Mouse (Mus musculus) limb, embryonic 11.5 days (tissue): Measurements from ENCODE around the gene Adad2. TPM values are rescaled to one million over a fixed set of nuclear protein-coding genes. Genes with fewer than 3 reads are reported as not detected.

ENCODE experiments used
- ATAC-seq: fragments of 200-750 bp; cut with Nextera tagmentation; 2 replicates; pipeline ENCODE4 v1.8.0; 2017; ENCODE audit warnings: low read depth; ENCODE audit not compliant: insufficient number of reproducible peaks, low FRiP score, low TSS enrichment
- DNase-seq: peaks from one replicate; pipeline ENCODE4 v3.0.0-alpha.2; 2015; ENCODE audit warnings: low spot score
- H3K27ac ChIP-seq: fragments of 300-500 bp; sonication (generic); replicated peaks from 2 replicates; pipeline ENCODE4 v1.5.1; 2014; ENCODE audit warnings: low read depth, mild to moderate bottlenecking, low read length
- H3K27me3 ChIP-seq: fragments of 300-500 bp; sonication (generic); 2 replicates; pipeline ENCODE4 v1.6.1; 2014; ENCODE audit warnings: mild to moderate bottlenecking, low read length, mixed read lengths; ENCODE audit not compliant: control insufficient read depth, insufficient read depth
- H3K36me3 ChIP-seq: fragments of 300-500 bp; sonication (generic); 2 replicates; pipeline ENCODE4 v1.6.1; 2014; ENCODE audit warnings: mild to moderate bottlenecking, low read length, moderate library complexity, mixed read lengths; ENCODE audit not compliant: control insufficient read depth, insufficient read depth
- H3K4me1 ChIP-seq: fragments of 300-500 bp; sonication (generic); 2 replicates; pipeline ENCODE4 v1.6.1; 2014; ENCODE audit warnings: low read length, mixed read lengths; ENCODE audit not compliant: control insufficient read depth, insufficient read depth
- H3K4me2 ChIP-seq: fragments of 300-500 bp; sonication (generic); 2 replicates; pipeline ENCODE4 v1.6.1; 2014; ENCODE audit warnings: low read depth, mild to moderate bottlenecking, moderate library complexity; ENCODE audit not compliant: severe bottlenecking
- H3K4me3 ChIP-seq: fragments of 300-500 bp; sonication (generic); 2 replicates; pipeline ENCODE4 v1.5.1; 2014; ENCODE audit warnings: low read depth, low read length
- H3K9ac ChIP-seq: fragments of 300-500 bp; sonication (generic); 2 replicates; pipeline ENCODE4 v1.6.1; 2014; ENCODE audit warnings: mild to moderate bottlenecking, low read length
- H3K9me3 ChIP-seq: fragments of 300-500 bp; sonication (generic); 2 replicates; pipeline ENCODE4 v1.6.1; 2016; ENCODE audit warnings: low read length; ENCODE audit not compliant: control insufficient read depth
- whole genome bisulfite sequencing: fragments of 180-500 bp; shearing (Covaris S2); extraction: QIAGEN DNeasy Blood & Tissue Kit; methylation state at CpG from one replicate; pipeline ENCODE4 v1.1.7; 2014; 5-methylcytosine and 5-hydroxymethylcytosine counted together
- polyA plus RNA-seq: library from polyadenylated mRNA; unstranded; fragments of >200 nt; fragmentation: Nextera tagmentation; extraction: Ambion mirVana; gene quantifications from 2 replicates; pipeline ENCODE4 v1.2.1, GENCODE M21; 2014

The Adad2 gene
- 0.09 and 0.18 TPM in 2 replicates for polyA plus RNA-seq

- Histone ChIP-seq H3K27ac (no peak within 1 kb of the TSS), H3K4me1 (no peaks in the 10 kb centered on the region), H3K36me3 (no peaks in the 10 kb centered on the region), H3K4me2 (no peak within 1 kb of the TSS), H3K9ac (no peak within 1 kb of the TSS), H3K27me3 (no peaks in the 10 kb centered on the region), H3K9me3 (no peaks in the 10 kb centered on the region; the same call in 1 of the 2 replicates), H3K4me3 (no peak within 1 kb of the TSS)
- DNase-seq (no peak), ATAC-seq (no peak)
- WGBS = 78% methylated on average over 26 of the region's 26 CpGs
Measured at GRCm38 (mm10) chr8:119612471-119612870, at the start of gene Adad2. Gene Adad2 (plus strand): TSS chr8:119612747.

DNA sequence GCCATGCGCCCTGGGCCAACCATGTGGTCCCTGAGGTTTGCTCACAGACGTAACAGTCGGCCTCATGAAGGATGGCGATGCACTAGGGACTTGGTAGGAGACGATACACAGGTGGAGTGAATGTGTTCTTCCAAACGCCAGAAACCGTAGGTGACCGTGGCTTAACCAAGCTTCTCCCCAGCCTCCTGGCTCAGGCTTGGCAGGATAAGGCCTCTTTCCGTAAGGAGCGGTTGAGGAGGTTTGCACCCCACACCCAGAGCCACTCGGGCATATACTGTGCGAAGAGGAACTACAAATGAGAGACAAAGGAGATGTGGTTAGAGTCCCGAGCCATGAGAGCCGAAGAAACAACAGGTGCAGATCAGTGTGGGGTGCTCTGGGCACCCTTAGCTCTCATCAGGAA, 48.7 kb upstream of the Adad2 start:
- 96% methylated on average over 14 of the region's 14 CpGs for WGBS
- Histone ChIP-seq H3K27me3 (no peaks in the 10 kb centered on the region), H3K4me1 (no peaks in the 10 kb centered on the region), H3K9me3 (no peaks in the 10 kb centered on the region), H3K9ac (no peak overlapping the region), H3K27ac (no peak overlapping the region), H3K4me3 (no peak overlapping the region), H3K4me2 (no peak overlapping the region), H3K36me3 (no peaks in the 10 kb centered on the region; the same call in 1 of the 2 replicates)
- no peak for DNase-seq
- no peak for ATAC-seq

DNA sequence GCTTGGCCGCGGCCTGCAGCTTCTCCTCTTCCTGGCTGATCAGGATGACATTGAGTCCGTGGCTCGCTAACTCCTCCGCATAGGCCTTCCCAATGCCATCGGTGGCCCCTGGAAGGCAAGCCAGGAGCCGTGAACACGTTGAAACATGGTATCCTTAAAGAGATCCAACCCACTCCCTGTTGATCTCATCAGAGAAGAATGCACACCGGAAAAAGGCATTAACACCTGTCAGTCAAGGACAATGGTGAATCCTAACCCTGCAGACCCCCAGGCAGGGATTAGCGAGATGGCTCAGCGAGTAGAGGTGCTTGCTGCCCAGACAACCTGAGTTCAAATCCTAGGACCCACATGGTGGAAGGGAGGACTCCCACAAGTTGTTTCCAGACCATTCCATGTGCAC, 46.2 kb upstream of the Adad2 start:
- Histone ChIP-seq H3K4me1 (no peaks in the 10 kb centered on the region), H3K27ac (no peak overlapping the region), H3K4me2 (no peak overlapping the region), H3K4me3 (no peak overlapping the region), H3K9me3 (no peaks in the 10 kb centered on the region), H3K27me3 (no peaks in the 10 kb centered on the region; the same call in 1 of the 2 replicates), H3K36me3 (no peaks in the 10 kb centered on the region; the same call in 1 of the 2 replicates), H3K9ac (no peak overlapping the region)
- 89% methylated on average over 11 of the region's 11 CpGs for WGBS
- no peak for ATAC-seq
- no peak for DNase-seq

DNA sequence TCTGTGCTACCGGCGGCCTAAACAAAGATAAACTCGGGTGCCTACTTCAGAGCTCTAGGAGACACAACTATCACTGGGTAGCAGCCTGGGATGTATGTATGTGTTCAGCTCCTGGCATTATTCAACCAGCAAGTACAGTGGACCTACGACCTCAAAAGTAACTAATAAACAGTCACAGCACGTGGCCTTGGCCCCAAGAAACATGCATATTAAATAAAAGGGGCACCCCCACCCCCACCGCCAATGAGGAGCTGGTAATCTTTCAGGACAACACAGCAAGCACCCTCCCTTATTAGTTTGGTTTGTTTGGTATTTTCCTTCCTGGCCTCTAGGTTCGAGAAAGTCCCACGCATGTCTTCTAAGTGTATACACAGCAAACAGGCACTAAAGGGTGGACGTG, 44.3 kb upstream of the Adad2 start:
- no peak overlapping the region for H3K4me2 ChIP-seq
- H3K4me1 ChIP-seq = no peaks in the 10 kb centered on the region

GRCm38 (mm10) chr8:119568951-119569350, 43.6 kb upstream of the Adad2 start:
- ATAC-seq (no peak), DNase-seq (no peak)
- no peak overlapping the region for H3K4me3 ChIP-seq
- no peaks in the 10 kb centered on the region; the same call in 1 of the 2 replicates for H3K36me3 ChIP-seq
- peaks cover under 1% of the 10 kb centered on the region for H3K27me3 ChIP-seq
- H3K4me2 ChIP-seq = no peak overlapping the region
- H3K9ac ChIP-seq = no peak overlapping the region
- H3K4me1 ChIP-seq = no peaks in the 10 kb centered on the region
- WGBS = 58% methylated on average over 7 of the region's 7 CpGs
- no peak overlapping the region for H3K27ac ChIP-seq
- no peaks in the 10 kb centered on the region for H3K9me3 ChIP-seq

More for the DNA sequence above, 44.3 kb upstream of the Adad2 start:
- Histone ChIP-seq H3K9me3 (no peaks in the 10 kb centered on the region), H3K9ac (no peak overlapping the region), H3K4me3 (no peak overlapping the region), H3K36me3 (no peaks in the 10 kb centered on the region; the same call in 1 of the 2 replicates), H3K27ac (no peak overlapping the region), H3K27me3 (no peaks in the 10 kb centered on the region; the same call in 1 of the 2 replicates)
- no peak for DNase-seq
- 86% methylated on average over 9 of the region's 9 CpGs for WGBS
- no peak for ATAC-seq

DNA sequence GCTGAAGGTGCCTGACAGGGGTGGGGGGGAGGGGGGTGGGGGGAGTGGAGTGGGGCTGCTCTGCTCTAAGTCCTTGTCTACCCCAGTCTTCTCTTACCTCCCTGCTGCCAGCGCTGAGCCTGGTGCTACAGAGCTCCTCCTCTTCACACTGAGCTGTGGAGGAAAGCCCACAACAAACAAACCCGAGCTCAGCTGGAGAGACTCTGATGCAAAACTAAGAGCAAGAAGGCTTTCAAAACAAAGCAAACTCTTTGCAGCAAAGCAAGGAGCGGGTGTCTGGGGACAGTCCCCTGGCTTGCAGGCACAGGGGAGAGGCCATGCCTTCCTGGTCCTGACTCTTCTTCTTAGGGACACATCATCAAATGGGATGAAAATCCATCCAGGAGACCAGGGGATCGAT, 42.7 kb upstream of the Adad2 start:
- Histone ChIP-seq H3K36me3 (no peaks in the 10 kb centered on the region; the same call in 1 of the 2 replicates), H3K9ac (no peak overlapping the region), H3K27ac (no peak overlapping the region), H3K4me3 (no peak overlapping the region), H3K9me3 (no peaks in the 10 kb centered on the region), H3K4me1 (no peaks in the 10 kb centered on the region), H3K27me3 (peaks cover 2% of the 10 kb centered on the region), H3K4me2 (no peak overlapping the region)
- ATAC-seq = no peak
- no peak for DNase-seq
- 36% methylated on average over 4 of the region's 4 CpGs for WGBS

DNA sequence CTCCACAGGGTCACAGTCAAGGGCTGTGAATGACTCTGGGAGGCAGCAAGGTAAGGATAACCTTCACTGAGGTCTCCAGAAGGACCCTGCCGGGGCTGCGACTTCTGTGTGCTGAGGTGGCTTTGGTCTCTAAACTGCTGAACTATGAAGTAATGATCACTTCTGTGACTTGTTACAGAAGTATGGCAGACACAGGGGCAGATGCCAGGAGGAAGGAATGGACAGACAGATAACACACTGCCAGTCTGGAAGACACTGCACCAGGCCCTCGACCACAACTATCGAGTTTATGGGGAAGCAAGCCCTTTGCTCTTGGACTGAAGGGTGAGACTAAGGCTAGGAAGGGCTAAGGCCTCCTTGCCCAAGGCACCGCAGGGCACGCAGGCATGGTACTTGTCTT, 41.4 kb upstream of the Adad2 start:
- peaks cover 7% of the 10 kb centered on the region for H3K27me3 ChIP-seq
- H3K4me3 ChIP-seq = no peak overlapping the region
- H3K4me1 ChIP-seq = no peaks in the 10 kb centered on the region
- no peak for DNase-seq
- H3K27ac ChIP-seq = no peak overlapping the region
- no peaks in the 10 kb centered on the region for H3K9me3 ChIP-seq
- H3K9ac ChIP-seq = no peak overlapping the region
- no peaks in the 10 kb centered on the region for H3K36me3 ChIP-seq
- no peak overlapping the region for H3K4me2 ChIP-seq
- no peak for ATAC-seq
- WGBS = 86% methylated on average over 6 of the region's 6 CpGs

GRCm38 (mm10) chr8:119572411-119572810, 40.1 kb upstream of the Adad2 start:
- Histone ChIP-seq H3K27ac (no peak overlapping the region), H3K4me3 (no peak overlapping the region), H3K4me1 (no peaks in the 10 kb centered on the region), H3K9ac (no peak overlapping the region), H3K9me3 (no peaks in the 10 kb centered on the region), H3K27me3 (peaks cover 8% of the 10 kb centered on the region), H3K36me3 (no peaks in the 10 kb centered on the region), H3K4me2 (no peak overlapping the region)
- DNase-seq (no peak), ATAC-seq (no peak)
- WGBS = 90% methylated on average over 4 of the region's 4 CpGs
